Mouse (Mus musculus): ENCODE data around the gene Ciart. TPM values are rescaled to one million over a fixed set of nuclear protein-coding genes. Genes with fewer than 3 reads are reported as not detected.

The Ciart gene
- polyA plus RNA-seq, 1 experiment = not detected

DNA sequence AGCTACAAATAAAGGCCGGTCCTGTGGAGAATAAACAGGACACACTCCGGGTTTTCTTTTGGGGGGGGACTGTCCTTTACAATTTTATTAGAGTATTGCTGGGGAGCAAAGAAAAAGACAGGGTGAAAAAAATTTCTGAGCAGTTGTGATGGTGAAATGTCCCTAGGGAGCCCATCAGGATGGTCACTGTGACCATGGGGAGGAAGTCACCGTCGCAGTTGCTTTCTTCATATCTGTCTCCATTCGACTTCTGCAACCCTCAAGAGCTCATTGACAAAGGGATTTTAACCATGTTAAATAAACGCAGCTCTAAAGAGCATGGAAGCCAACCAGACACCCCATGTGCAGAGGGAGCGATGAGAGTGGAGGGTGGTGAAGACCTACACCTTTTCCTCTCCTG lies 34.7 kb upstream of the Ciart start:
- 81% methylated on average over 7 of the region's 7 CpGs for WGBS
- no peak for TF ChIP-seq CTCF (IDR thresholded peaks at IDR 0.05; ENCODE audit: insufficient read depth, low read depth, low read length)
- no peak for TF ChIP-seq POLR2A (IDR thresholded peaks at IDR 0.05; ENCODE audit: insufficient read depth, low read depth, low read length)
- peaks cover 6% of the 10 kb centered on the region for H3K4me1 ChIP-seq (ENCODE audit: control insufficient read depth, insufficient read depth, low read length)
- H3K27ac ChIP-seq (ENCODE audit: insufficient read depth, low read depth, low read length) = no peak overlapping the region
- no peak overlapping the region for H3K4me3 ChIP-seq (ENCODE audit: insufficient read depth, low read depth, low read length)

DNA sequence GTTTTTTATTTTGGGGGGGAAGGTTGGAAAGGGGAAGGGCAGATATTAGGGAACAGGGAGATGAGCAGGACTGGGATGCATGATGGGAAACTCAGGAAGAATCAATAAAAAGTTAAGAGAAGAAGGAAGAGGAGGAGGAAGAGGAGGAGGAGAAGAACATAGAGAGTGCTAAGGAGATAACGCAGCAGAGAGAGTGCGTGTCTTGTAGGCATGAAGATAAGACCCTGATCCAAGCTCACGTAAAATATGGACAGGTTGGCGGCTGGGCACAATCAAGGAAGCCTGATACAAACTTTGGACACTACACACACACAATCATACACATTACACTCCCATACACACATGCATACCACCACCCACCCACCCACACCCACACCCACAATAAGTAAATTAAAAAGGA lies 32.7 kb upstream of the Ciart start:
- TF ChIP-seq CTCF (IDR thresholded peaks at IDR 0.05; ENCODE audit: insufficient read depth, low read depth, low read length) (no peak), POLR2A (IDR thresholded peaks at IDR 0.05; ENCODE audit: insufficient read depth, low read depth, low read length) (no peak)
- no peak overlapping the region for H3K4me3 ChIP-seq (ENCODE audit: insufficient read depth, low read depth, low read length)
- H3K4me1 ChIP-seq (ENCODE audit: control insufficient read depth, insufficient read depth, low read length) = peaks cover 8% of the 10 kb centered on the region
- WGBS = 97% methylated on average over 4 of the region's 4 CpGs
- no peak overlapping the region for H3K27ac ChIP-seq (ENCODE audit: insufficient read depth, low read depth, low read length)

DNA sequence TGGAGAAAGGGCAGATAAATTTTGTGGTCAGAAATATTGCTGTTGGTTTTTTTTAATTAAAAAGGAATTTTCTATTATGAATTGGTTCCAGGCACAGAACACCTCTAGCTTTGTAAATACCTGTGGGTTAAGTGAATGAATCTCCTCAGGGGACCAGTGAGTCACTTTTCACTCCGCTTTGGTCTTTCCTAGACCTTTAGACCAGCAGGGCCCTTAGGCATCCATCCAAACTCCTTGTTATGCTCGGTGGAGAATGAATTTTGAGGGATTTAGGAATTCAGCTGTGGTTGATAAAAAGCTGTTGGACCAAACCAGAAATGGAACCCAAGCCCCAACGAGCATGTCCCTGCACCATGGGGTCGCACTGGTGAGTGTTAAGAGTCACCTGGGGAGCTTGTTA lies 25.6 kb upstream of the Ciart start:
- Histone ChIP-seq H3K4me1 (ENCODE audit: control insufficient read depth, insufficient read depth, low read length) (peaks cover 15% of the 10 kb centered on the region), H3K4me3 (ENCODE audit: insufficient read depth, low read depth, low read length) (no peak overlapping the region), H3K27ac (ENCODE audit: insufficient read depth, low read depth, low read length) (no peak overlapping the region)
- WGBS = 43% methylated on average over 4 of the region's 4 CpGs
- TF ChIP-seq CTCF (IDR thresholded peaks at IDR 0.05; ENCODE audit: insufficient read depth, low read depth, low read length) = no peak
- TF ChIP-seq POLR2A (IDR thresholded peaks at IDR 0.05; ENCODE audit: insufficient read depth, low read depth, low read length) = no peak

DNA sequence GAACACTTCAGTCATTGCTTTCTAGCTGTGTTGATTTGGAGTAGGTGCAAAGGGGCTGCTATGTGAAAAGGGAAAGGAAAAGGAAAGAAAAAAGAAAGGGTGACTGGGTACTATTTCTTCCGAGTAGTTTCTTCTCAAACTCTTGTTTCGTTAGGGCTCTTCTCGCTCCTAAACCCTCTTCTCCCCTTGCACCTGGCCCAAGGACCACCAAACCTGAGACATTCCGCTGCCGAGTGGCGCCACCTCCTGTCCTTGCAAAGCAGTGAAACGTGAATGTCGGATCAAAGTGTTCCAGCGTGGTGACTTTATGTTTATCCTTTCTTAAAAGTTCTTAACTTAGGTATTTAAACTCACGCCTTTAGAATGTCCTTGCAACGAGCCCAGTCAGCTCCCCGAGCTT lies 24.8 kb upstream of the Ciart start:
- Histone ChIP-seq H3K27ac (ENCODE audit: insufficient read depth, low read depth, low read length) (no peak overlapping the region), H3K4me1 (ENCODE audit: control insufficient read depth, insufficient read depth, low read length) (peaks cover 15% of the 10 kb centered on the region), H3K4me3 (ENCODE audit: insufficient read depth, low read depth, low read length) (no peak overlapping the region)
- TF ChIP-seq CTCF (IDR thresholded peaks at IDR 0.05; ENCODE audit: insufficient read depth, low read depth, low read length) = peak; percentile 74
- TF ChIP-seq POLR2A (IDR thresholded peaks at IDR 0.05; ENCODE audit: insufficient read depth, low read depth, low read length) = no peak
- under 1% methylated on average over 12 of the region's 12 CpGs for WGBS

DNA sequence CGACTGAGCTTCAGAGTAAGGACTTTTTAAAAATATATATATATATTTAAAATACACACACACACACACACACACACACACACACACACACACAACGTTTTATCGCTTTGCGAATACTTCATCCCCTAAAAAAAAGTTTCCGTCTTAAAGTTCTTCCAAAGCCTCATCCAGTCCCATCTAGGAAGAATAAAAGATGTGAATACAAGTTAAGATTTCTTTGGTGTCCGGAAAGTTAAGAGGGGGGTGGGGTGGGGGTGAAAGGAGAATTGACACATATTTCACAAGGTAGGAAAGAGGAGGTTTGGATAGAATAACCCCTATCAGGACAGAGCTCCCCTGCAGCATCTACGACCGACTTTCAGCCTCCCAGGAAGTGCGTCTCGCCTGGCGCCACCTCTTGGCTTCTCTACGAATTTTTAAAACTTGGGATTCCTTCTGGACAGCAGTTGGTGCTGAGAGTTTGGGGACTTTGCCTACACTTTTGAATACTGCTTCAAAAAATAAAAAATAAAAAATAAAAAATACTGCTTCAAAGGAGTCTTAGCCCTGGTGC lies 24.0 kb upstream of the Ciart start:
- TF ChIP-seq CTCF (IDR thresholded peaks at IDR 0.05; ENCODE audit: insufficient read depth, low read depth, low read length) (peak; percentile 33; the same call in 1 of the 2 replicates), POLR2A (IDR thresholded peaks at IDR 0.05; ENCODE audit: insufficient read depth, low read depth, low read length) (no peak)
- Histone ChIP-seq H3K4me3 (ENCODE audit: insufficient read depth, low read depth, low read length) (no peak overlapping the region), H3K27ac (ENCODE audit: insufficient read depth, low read depth, low read length) (no peak overlapping the region), H3K4me1 (ENCODE audit: control insufficient read depth, insufficient read depth, low read length) (peaks cover 15% of the 10 kb centered on the region)
- under 1% methylated on average over 12 of the region's 12 CpGs for WGBS

DNA sequence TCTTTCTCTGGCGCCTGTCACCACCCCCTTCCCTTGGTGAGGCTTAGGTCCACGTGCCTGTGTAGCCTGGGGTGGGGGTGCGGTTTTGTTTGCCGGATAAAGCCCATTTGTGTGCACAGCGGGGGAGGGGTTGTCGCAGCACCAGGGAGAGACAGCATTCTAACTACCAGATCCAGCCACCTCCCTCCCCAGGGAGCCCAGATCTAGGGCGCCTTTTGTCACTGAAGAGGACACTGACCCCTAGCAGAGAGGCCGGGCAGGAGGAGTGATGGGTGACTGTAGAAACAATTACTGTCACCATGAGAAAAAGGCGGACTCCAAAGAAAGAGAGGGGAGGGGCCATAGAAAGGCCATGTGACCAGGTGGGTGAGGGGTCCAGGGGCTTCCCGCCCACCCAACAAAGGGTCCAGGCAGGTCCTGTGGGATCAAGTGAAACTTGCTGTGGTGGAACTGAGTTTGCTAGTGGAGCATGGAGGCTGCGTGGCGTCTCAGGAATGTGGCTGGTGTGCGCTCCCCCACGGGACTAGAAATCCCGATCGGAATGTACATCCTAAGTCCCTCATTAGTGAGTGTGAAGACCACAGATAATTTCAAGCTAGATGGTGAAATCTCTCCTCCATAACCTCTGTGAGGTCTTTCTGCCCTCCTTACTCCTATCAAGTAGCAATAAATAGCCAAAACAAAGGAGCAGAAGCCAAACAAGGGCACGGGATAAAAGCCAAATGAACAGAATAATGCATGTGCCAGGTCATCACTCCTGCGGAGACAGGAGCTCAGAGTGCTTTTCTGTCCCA lies 23.3 kb upstream of the Ciart start:
- 1% methylated on average over 18 of the region's 18 CpGs for WGBS
- Histone ChIP-seq H3K27ac (ENCODE audit: insufficient read depth, low read depth, low read length) (no peak overlapping the region), H3K4me3 (ENCODE audit: insufficient read depth, low read depth, low read length) (no peak overlapping the region), H3K4me1 (ENCODE audit: control insufficient read depth, insufficient read depth, low read length) (peaks cover 13% of the 10 kb centered on the region)
- TF ChIP-seq CTCF (IDR thresholded peaks at IDR 0.05; ENCODE audit: insufficient read depth, low read depth, low read length) = no peak
- TF ChIP-seq POLR2A (IDR thresholded peaks at IDR 0.05; ENCODE audit: insufficient read depth, low read depth, low read length) = no peak

DNA sequence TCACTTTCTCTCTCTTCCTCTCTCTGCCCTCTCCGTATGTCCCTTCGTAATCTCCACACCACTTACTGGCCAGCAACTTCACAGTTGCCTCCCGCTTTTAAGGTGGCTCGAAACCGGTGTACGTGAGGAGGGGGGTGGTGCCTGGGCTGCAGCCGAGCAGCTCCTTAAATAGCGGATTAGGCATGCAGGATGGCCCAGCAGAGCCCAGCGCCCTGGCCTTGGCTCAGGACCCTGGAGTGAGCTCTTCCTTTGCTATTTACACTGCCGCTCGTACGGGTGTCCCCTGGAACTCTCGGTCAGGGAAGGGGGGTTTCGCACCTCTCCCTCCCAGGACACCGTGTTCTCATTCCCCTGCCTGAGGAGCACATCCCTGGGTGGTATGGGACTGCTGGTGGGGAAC lies 22.5 kb upstream of the Ciart start, which contains the start of gene Car14:
Gene Car14 (minus strand): TSS at position 124 of the 400 bp plus-strand sequence.
- 4% methylated on average over 15 of the region's 15 CpGs for WGBS
- TF ChIP-seq POLR2A (IDR thresholded peaks at IDR 0.05; ENCODE audit: insufficient read depth, low read depth, low read length) (no peak), CTCF (IDR thresholded peaks at IDR 0.05; ENCODE audit: insufficient read depth, low read depth, low read length) (no peak)
- Histone ChIP-seq H3K27ac (ENCODE audit: insufficient read depth, low read depth, low read length) (no peak within 1 kb of the TSS), H3K4me1 (ENCODE audit: control insufficient read depth, insufficient read depth, low read length) (peaks cover 11% of the 10 kb centered on the region), H3K4me3 (ENCODE audit: insufficient read depth, low read depth, low read length) (peak within 1 kb of the TSS; percentile 8; the same call in 1 of the 2 replicates)

DNA sequence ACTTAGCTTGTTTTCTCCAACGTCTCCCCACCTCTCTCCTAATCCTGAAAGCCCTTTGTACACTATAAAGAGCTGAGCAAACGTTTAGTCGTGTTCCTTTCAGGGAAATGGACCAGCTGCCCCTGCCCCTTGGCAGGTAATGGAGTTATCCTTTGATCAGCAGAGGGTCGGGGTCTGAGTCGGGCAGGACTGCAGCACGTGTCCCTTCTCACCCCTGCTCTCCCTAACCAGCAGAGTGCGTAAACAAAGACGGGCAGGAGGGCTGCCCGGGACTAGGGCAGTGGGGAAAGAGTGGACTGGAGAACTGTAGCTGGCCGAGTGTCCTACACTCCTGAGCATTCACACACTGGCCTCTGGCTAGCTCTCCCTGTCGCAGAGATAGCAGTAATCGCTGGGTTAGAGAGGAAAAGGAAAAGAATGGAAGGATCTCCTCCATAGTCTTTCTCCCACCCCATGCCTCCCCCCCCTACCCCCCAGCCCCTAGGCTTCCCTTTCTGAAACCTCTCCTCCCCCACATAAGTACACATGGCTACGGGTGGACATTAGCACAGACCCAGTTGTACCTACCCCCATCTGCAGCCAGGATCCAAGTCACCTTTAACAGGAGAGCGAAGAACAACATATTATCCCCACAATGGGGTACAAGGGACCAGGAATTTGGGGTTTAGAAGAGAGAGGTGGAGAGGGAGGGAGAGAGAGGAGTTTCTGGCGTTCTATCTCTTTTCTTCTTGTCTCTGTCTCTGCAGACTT lies 21.9 kb upstream of the Ciart start:
- Histone ChIP-seq H3K4me3 (ENCODE audit: insufficient read depth, low read depth, low read length) (peak overlapping the region; percentile 3; the same call in 1 of the 2 replicates), H3K27ac (ENCODE audit: insufficient read depth, low read depth, low read length) (no peak overlapping the region), H3K4me1 (ENCODE audit: control insufficient read depth, insufficient read depth, low read length) (peaks cover 11% of the 10 kb centered on the region)
- TF ChIP-seq POLR2A (IDR thresholded peaks at IDR 0.05; ENCODE audit: insufficient read depth, low read depth, low read length) = no peak
- TF ChIP-seq CTCF (IDR thresholded peaks at IDR 0.05; ENCODE audit: insufficient read depth, low read depth, low read length) = no peak
- 14% methylated on average over 15 of the region's 15 CpGs for WGBS

DNA sequence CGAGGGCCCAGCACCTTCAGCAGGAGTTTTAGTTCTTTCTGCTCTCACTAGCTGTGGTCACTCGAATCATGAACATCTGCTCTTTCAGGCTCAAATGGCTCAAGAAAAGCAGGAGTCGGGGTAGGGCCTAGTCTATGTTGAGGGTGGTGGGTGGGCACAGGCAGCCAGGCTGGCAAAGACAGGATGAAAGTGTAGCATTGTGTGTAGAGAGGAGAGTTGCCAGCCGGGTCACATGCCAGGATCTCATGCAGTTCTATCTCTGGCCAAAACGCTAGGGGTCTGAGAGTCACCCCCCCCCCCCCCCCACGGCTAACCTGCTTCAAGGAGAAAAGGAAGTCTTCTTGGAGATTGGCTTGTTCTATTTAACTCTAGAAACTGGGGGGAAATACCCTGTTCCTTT lies 20.6 kb upstream of the Ciart start:
- Histone ChIP-seq H3K4me3 (ENCODE audit: insufficient read depth, low read depth, low read length) (no peak overlapping the region), H3K27ac (ENCODE audit: insufficient read depth, low read depth, low read length) (no peak overlapping the region), H3K4me1 (ENCODE audit: control insufficient read depth, insufficient read depth, low read length) (peaks cover 11% of the 10 kb centered on the region)
- WGBS = 39% methylated on average over 6 of the region's 6 CpGs
- TF ChIP-seq CTCF (IDR thresholded peaks at IDR 0.05; ENCODE audit: insufficient read depth, low read depth, low read length) (no peak), POLR2A (IDR thresholded peaks at IDR 0.05; ENCODE audit: insufficient read depth, low read depth, low read length) (no peak)
